Mouse (Mus musculus) megakaryocyte, embryonic 14.5 days (primary cell): Measurements from ENCODE around the gene Prr11. TPM values are rescaled to one million over a fixed set of nuclear protein-coding genes. Genes with fewer than 3 reads are reported as not detected.

ENCODE experiments used
- H3K27me3 ChIP-seq: replicated peaks from 2 replicates; pipeline ENCODE3; 2012; ENCODE audit warnings: inconsistent platforms
- H3K36me3 ChIP-seq: replicated peaks from 2 replicates; pipeline ENCODE3; 2012; ENCODE audit warnings: low read length, inconsistent platforms, mixed read lengths
- H3K4me1 ChIP-seq: 2 replicates; pipeline ENCODE4 v1.6.1; 2012; ENCODE audit warnings: inconsistent platforms
- H3K4me3 ChIP-seq: replicated peaks from 2 replicates; pipeline ENCODE3; 2012; ENCODE audit warnings: moderate library complexity, mild to moderate bottlenecking, inconsistent platforms
- H3K9me3 ChIP-seq: 2 replicates; pipeline ENCODE4 v1.6.1; 2012; ENCODE audit warnings: inconsistent platforms
- FLI1 ChIP-seq: IDR thresholded peaks from 2 replicates; pipeline ENCODE4 v1.6.1; 2012; ENCODE audit warnings: low read length, inconsistent platforms, mixed read lengths
- GATA1 ChIP-seq: IDR thresholded peaks from 3 replicates; pipeline ENCODE4 v1.6.1; 2012; ENCODE audit warnings: mixed read lengths, low read length, inconsistent platforms, borderline replicate concordance
- polyA plus RNA-seq: library from polyadenylated mRNA; stranded (reverse); fragments of >175 nt; gene quantifications from 2 replicates; pipeline ENCODE4 v1.2.3, GENCODE M21; 2012; ENCODE audit warnings: low replicate concordance; ENCODE audit not compliant: insufficient read depth

Gene Prr11
- 0.71 and 0.74 TPM in 2 replicates for polyA plus RNA-seq

GRCm38 (mm10) chr11:87108409-87108754, at the start of gene Prr11:
Gene Prr11, minus strand, starts transcription at chr11:87108708.
- Histone ChIP-seq H3K4me1 (peaks cover 22% of the 10 kb centered on the region; the same call in 1 of the 2 replicates), H3K36me3 (peaks cover 48% of the 10 kb centered on the region), H3K4me3 (peak within 1 kb of the TSS; percentile 97), H3K27me3 (no peaks in the 10 kb centered on the region), H3K9me3 (no peaks in the 10 kb centered on the region)
- no peak for TF ChIP-seq FLI1

DNA sequence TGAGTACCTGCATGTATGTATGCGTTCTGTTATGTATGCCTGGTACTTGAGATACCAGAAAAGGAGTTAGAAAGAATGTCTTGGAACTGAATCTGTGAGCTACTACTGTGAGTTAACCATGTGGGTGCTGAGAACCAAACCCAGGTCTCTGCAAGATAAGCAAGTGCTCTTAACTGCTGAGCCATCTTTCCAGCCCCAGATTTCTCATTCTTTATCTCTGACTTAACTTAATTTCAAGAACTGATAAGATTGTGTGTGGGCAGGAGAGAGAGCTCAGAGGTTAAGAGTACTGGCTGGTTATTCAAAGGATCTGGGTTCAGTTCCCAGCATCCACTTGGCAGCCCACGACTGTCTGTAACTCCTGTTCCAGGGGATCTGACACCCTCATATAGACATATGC, 49.5 kb upstream of the Prr11 start:
- Histone ChIP-seq H3K4me1 (peaks cover 11% of the 10 kb centered on the region), H3K4me3 (no peak overlapping the region), H3K9me3 (no peaks in the 10 kb centered on the region), H3K27me3 (no peaks in the 10 kb centered on the region), H3K36me3 (peaks cover 33% of the 10 kb centered on the region)
- no peak for TF ChIP-seq GATA1
- no peak for TF ChIP-seq FLI1

- no peaks in the 10 kb centered on the region for H3K9me3 ChIP-seq
- TF ChIP-seq FLI1 (no peak), GATA1 (no peak)
- peaks cover 9% of the 10 kb centered on the region for H3K4me1 ChIP-seq
- H3K36me3 ChIP-seq = peaks cover 29% of the 10 kb centered on the region
- H3K4me3 ChIP-seq = no peak overlapping the region
- no peaks in the 10 kb centered on the region for H3K27me3 ChIP-seq
Measured at GRCm38 (mm10) chr11:87136233-87136632, 27.7 kb upstream of the Prr11 start.

DNA sequence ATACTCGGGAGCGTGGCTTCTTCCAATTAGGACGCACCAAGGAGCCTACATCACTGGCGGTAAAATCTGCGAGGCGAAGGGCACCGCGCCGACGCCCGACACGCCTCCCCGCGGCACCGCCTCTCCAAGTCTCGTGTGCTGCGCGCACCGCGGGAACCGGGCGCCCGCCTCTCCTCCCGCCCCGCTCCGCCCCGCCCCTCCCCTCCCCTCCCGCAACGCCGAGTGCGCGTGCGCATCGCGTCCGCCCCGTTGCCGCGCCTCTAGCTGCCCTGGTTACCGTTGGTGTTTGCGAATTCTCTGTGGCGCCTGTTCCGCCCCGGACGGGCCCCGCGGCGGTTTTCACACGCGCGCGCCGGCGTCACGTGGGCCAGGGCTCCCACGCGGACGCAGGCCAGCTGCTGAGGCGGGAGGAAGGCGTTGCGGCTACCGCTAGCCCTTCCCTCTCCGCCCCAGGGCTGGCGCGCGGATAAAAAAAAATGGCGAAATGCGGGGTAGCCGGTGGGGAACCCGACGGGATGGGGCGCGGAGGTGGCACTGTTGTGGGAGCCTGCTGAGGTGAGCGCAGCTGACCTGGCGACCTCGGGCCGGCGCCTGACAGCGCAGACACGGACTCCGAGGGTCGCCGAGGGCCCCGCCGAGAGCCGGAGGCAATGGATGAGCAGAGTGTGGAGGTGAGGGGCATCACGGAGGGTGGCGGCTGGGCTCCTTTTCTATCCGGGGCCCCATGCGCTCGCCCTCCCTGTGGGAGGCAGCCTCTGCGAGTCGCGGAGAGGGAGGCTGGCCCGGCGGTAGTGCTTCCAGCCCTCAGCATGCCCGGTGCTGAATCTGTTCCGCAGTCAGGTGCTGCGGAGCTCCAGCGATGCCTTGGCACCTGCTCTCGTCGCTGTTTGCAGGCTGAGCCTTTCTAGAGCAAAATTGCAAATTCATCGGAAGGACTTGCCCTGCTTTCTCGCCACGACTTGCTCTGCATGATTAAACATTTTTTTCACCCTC, 18.6 kb upstream of the Prr11 start, which contains the start of gene Trim37:
Gene Trim37, plus strand, starts transcription at position 254 of the 993 bp plus-strand sequence.
- H3K9me3 ChIP-seq = no peaks in the 10 kb centered on the region
- H3K36me3 ChIP-seq = peaks cover 37% of the 10 kb centered on the region
- H3K4me1 ChIP-seq = peaks cover 24% of the 10 kb centered on the region
- H3K27me3 ChIP-seq = no peaks in the 10 kb centered on the region
- TF ChIP-seq GATA1 (no peak), FLI1 (no peak)
- peak within 1 kb of the TSS; percentile 97 for H3K4me3 ChIP-seq

- Histone ChIP-seq H3K27me3 (no peaks in the 10 kb centered on the region), H3K4me3 (peak overlapping the region; percentile 97), H3K9me3 (no peaks in the 10 kb centered on the region), H3K4me1 (peaks cover 24% of the 10 kb centered on the region), H3K36me3 (peaks cover 42% of the 10 kb centered on the region)
- no peak for TF ChIP-seq GATA1
- no peak for TF ChIP-seq FLI1
Measured at GRCm38 (mm10) chr11:87126281-87126823, 17.8 kb upstream of the Prr11 start.

DNA sequence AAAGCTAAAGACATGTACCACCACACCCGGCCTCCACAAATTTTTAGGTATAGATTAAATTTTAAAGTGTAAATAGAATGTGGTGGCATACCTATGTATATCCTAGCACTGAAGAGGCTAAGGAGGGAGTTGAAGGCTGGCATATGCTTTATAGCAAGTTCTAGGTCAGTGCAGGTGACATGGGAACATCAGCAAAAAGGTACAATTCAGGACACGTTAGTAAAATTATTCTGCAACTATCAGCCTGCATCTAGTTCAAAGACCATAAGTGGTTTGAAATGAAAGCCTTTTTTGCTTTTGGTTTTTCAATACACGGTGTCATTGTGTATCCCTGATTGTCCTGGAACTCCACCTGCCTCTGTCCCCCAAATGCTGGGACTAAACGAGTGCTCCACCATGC, 17.1 kb upstream of the Prr11 start:
- H3K36me3 ChIP-seq = peaks cover 43% of the 10 kb centered on the region
- peaks cover 24% of the 10 kb centered on the region for H3K4me1 ChIP-seq
- H3K4me3 ChIP-seq = no peak overlapping the region
- TF ChIP-seq FLI1 (no peak), GATA1 (no peak)
- H3K9me3 ChIP-seq = no peaks in the 10 kb centered on the region
- no peaks in the 10 kb centered on the region for H3K27me3 ChIP-seq

- peaks cover 11% of the 10 kb centered on the region; the same call in 1 of the 2 replicates for H3K4me1 ChIP-seq
- H3K4me3 ChIP-seq = no peak overlapping the region
- H3K9me3 ChIP-seq = no peaks in the 10 kb centered on the region
- TF ChIP-seq GATA1 = no peak
- TF ChIP-seq FLI1 = no peak
- peaks cover 72% of the 10 kb centered on the region for H3K36me3 ChIP-seq
- no peaks in the 10 kb centered on the region for H3K27me3 ChIP-seq
Measured at GRCm38 (mm10) chr11:87121864-87122263, 13.4 kb upstream of the Prr11 start.

DNA sequence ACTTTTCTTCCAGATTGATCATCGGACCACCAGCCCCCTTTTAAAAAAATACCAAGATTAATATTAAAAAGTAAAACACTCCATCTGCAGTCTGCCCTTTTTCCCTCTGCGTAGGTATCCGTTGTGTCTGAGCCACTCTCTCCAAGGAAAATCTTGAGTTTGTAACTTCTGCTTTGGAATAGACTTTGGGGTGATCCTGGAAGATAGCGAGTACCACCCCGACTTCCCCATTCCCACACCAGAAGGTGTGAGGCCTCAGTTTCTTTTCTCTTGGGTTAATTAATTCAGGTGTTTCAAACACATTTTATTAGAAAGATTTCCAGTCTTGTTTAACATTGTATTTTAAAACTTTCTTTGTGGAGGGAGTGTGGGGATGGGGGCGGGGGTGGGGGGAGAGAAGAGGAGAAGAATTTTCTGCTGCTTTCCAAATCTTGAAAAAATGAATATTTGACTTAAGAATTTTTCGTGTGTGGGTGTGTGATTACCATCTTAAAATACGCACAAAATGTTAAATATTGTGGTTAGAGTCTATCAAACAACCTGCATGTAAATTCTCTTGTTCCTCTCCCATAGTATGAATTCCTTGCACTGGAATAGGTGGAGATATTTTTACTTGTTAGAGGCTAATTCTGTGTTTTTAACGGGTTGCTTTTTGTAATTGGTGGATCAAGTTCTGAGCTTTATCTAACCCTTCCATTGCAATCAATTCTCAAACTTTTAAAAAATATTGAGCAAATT, 1.8 kb upstream of the Prr11 start:
- TF ChIP-seq FLI1 (no peak), GATA1 (no peak)
- H3K4me1 ChIP-seq = peaks cover 25% of the 10 kb centered on the region; the same call in 1 of the 2 replicates
- H3K36me3 ChIP-seq = peaks cover 46% of the 10 kb centered on the region
- no peaks in the 10 kb centered on the region for H3K27me3 ChIP-seq
- H3K4me3 ChIP-seq = peak overlapping the region; percentile 97
- H3K9me3 ChIP-seq = no peaks in the 10 kb centered on the region

DNA sequence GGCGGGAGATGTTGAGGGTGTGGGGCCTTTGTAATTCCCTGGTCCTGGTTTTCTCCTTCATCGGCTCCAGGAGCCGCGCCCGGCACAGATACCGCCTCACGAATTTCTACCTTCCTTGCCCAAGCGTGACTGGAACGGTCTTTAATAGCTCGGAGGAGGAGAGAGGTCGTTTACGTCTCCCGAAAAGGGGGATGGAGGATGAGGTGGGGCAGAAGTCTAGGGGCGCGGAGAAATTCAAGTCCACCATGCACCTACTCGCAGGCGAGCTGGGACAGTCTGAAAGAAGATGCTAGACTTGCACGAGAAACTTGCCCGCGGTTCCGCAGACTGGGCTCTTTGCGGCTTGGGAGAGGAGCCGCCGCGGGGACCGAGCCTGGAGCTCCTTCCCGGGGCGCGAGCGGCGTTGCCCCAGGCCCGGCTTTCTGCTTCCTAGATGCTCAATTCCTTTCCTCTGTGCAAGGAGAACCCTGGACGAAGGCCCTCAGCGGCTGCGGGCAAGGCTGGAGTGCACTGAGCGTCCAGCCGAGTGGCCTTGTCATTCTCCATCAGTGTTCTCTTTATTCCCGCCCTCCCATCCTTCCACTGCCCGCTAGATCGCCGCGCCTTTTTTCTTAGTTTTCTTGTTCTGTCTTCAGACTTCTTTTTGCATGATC, 1.1 kb upstream of the Prr11 start:
- Histone ChIP-seq H3K36me3 (peaks cover 46% of the 10 kb centered on the region), H3K4me1 (peaks cover 22% of the 10 kb centered on the region; the same call in 1 of the 2 replicates), H3K9me3 (no peaks in the 10 kb centered on the region), H3K27me3 (no peaks in the 10 kb centered on the region), H3K4me3 (peak overlapping the region; percentile 97)
- TF ChIP-seq GATA1 (no peak), FLI1 (no peak)
